Mouse (Mus musculus) forebrain, embryonic 13.5 days (tissue): ENCODE measurements at regions not wholly inside any gene's neighbourhood (a gene's known extent, or its start where the extent isn't known, plus 50 kb on each side); places are given as distances from the start of the nearest gene placed in this dataset.
A peak's percentile ranks its signal among the peaks of the same experiment; 100 is the strongest.
"Not testable (repeated sequence)": the region's sequence is repeated elsewhere in the genome, so short reads cannot be mapped to it uniquely, and the experiment has no call there.

Source experiments
- ATAC-seq: fragments of 200-750 bp; cut with Nextera tagmentation; 2 replicates; pipeline ENCODE4 v1.8.0; 2017
- H3K27ac ChIP-seq: fragments of 300-500 bp; sonication (generic); 2 replicates; pipeline ENCODE4 v1.5.1; 2015; ENCODE audit warnings: inconsistent platforms, mild to moderate bottlenecking, moderate library complexity
- H3K27me3 ChIP-seq: fragments of 300-500 bp; sonication (generic); 2 replicates; pipeline ENCODE4 v1.6.1; 2015; ENCODE audit warnings: mild to moderate bottlenecking, inconsistent platforms
- H3K36me3 ChIP-seq: fragments of 300-500 bp; sonication (generic); 2 replicates; pipeline ENCODE4 v1.6.1; 2015; ENCODE audit warnings: mild to moderate bottlenecking, inconsistent platforms; ENCODE audit not compliant: poor library complexity, severe bottlenecking
- H3K4me1 ChIP-seq: fragments of 300-500 bp; sonication (generic); 2 replicates; pipeline ENCODE4 v1.6.1; 2015; ENCODE audit warnings: inconsistent platforms
- H3K4me2 ChIP-seq: fragments of 300-500 bp; sonication (generic); 2 replicates; pipeline ENCODE4 v1.6.1; 2015; ENCODE audit warnings: inconsistent platforms, mild to moderate bottlenecking, moderate library complexity
- H3K4me3 ChIP-seq: fragments of 300-500 bp; sonication (generic); 2 replicates; pipeline ENCODE4 v1.5.1; 2015; ENCODE audit warnings: mild to moderate bottlenecking, inconsistent platforms
- H3K9ac ChIP-seq: fragments of 300-500 bp; sonication (generic); 2 replicates; pipeline ENCODE4 v1.6.1; 2015; ENCODE audit warnings: mild to moderate bottlenecking, inconsistent platforms
- H3K9me3 ChIP-seq: fragments of 300-500 bp; sonication (generic); replicated peaks from 2 replicates; pipeline ENCODE4 v1.6.1; 2016; ENCODE audit warnings: inconsistent platforms
- WGBS: fragments of 180-500 bp; shearing (Covaris S2); methylation state at CpG from one replicate; pipeline ENCODE4 v1.1.7; 2015; 5-methylcytosine and 5-hydroxymethylcytosine counted together

GRCm38 (mm10) chr11:40309646-40310045 lies 385.4 kb downstream of the Mat2b start:
- 0 out of 2 replicates have a peak, but pooled peaks have one; percentile 53 for ATAC-seq
- WGBS, result 23% methylated on average over 1 of the region's 1 CpGs
- H3K9ac ChIP-seq, result no peak overlapping the region
- H3K4me3 ChIP-seq, result no peak overlapping the region
- H3K27me3 ChIP-seq, result no peaks in the 10 kb centered on the region
- no peaks in the 10 kb centered on the region for H3K9me3 ChIP-seq
- no peak overlapping the region for H3K27ac ChIP-seq
- no peaks in the 10 kb centered on the region for H3K4me1 ChIP-seq
- H3K4me2 ChIP-seq, result no peak overlapping the region
- H3K36me3 ChIP-seq, result no peaks in the 10 kb centered on the region

GRCm38 (mm10) chr11:40302568-40302967 lies 392.4 kb downstream of the Mat2b start:
- Histone ChIP-seq H3K27me3 (no peaks in the 10 kb centered on the region), H3K9me3 (no peaks in the 10 kb centered on the region), H3K4me2 (no peak overlapping the region), H3K4me3 (no peak overlapping the region), H3K36me3 (no peaks in the 10 kb centered on the region), H3K27ac (no peak overlapping the region), H3K9ac (no peak overlapping the region), H3K4me1 (no peaks in the 10 kb centered on the region)
- WGBS, result 79% methylated on average over 2 of the region's 2 CpGs
- no peak for ATAC-seq

GRCm38 (mm10) chr11:40299987-40300386 lies 395.0 kb downstream of the Mat2b start:
- not testable (repeated sequence) for H3K27me3 ChIP-seq, ATAC-seq, H3K9ac ChIP-seq, H3K9me3 ChIP-seq, H3K27ac ChIP-seq, H3K4me2 ChIP-seq, H3K4me3 ChIP-seq, H3K4me1 ChIP-seq, H3K36me3 ChIP-seq
- 83% methylated on average over 10 of the region's 10 CpGs for WGBS

DNA sequence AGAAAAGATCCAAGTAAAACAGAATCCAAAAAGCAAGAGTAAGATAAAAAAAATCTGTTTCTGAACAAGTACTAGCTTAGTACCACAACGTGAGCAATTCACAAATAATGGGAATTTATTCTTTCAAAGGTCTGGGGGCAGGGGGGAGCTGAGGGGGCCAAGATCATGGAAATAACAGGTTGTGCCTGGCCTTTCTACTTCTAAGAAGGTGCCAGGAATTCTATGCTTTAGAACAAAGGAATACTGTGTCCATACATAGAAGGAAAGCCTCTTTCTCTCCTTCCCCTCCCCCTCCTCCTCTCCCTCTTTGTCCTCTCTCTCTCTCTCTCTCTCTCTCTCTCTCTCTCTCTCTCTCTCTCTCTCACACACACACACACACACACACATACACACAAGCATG lies 408.1 kb downstream of the Mat2b start:
- Histone ChIP-seq H3K9me3 (no peaks in the 10 kb centered on the region), H3K9ac (no peak overlapping the region), H3K36me3 (no peaks in the 10 kb centered on the region), H3K4me1 (0 out of 2 replicates have a peak, but pooled peaks cover 2% of the 10 kb centered on the region), H3K4me2 (no peak overlapping the region), H3K27me3 (no peaks in the 10 kb centered on the region), H3K27ac (no peak overlapping the region), H3K4me3 (no peak overlapping the region)
- WGBS, result 13% methylated on average over 1 of the region's 1 CpGs
- ATAC-seq, result no peak; the same call in 1 of the 2 replicates

DNA sequence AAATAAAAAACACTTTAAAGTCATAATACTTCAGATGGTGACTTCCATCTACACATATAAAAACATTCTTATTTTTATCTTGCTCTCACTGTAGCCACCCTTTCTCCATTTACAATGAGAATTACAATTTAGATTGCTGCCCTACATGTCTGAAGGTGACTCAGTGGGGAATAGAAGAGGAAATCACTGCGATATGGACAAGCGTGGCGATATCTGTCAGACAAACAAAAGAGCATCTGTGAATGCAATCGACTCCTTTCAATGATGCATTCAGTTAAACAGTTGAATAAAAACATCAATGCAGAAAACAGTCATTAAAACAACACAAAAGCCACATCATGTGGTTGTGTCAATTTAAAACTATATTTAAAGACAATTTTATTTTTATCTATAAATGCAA lies 408.6 kb downstream of the Mat2b start:
- Histone ChIP-seq H3K4me2 (no peak overlapping the region), H3K9ac (no peak overlapping the region), H3K9me3 (no peaks in the 10 kb centered on the region), H3K36me3 (no peaks in the 10 kb centered on the region), H3K4me3 (no peak overlapping the region), H3K4me1 (0 out of 2 replicates have a peak, but pooled peaks cover 2% of the 10 kb centered on the region), H3K27me3 (no peaks in the 10 kb centered on the region), H3K27ac (no peak overlapping the region)
- WGBS, result 32% methylated on average over 4 of the region's 4 CpGs
- ATAC-seq, result no peak

- Histone ChIP-seq H3K4me2 (no peak overlapping the region), H3K4me3 (no peak overlapping the region), H3K27ac (no peak overlapping the region), H3K27me3 (no peaks in the 10 kb centered on the region), H3K4me1 (no peaks in the 10 kb centered on the region), H3K9ac (no peak overlapping the region), H3K9me3 (no peaks in the 10 kb centered on the region), H3K36me3 (no peaks in the 10 kb centered on the region)
- 30% methylated on average over 1 of the region's 1 CpGs for WGBS
- no peak; the same call in 1 of the 2 replicates for ATAC-seq
These were observed 418.3 kb downstream of the Mat2b start for GRCm38 (mm10) chr11:40276737-40277136.

GRCm38 (mm10) chr11:40253123-40253522 lies 441.9 kb downstream of the Mat2b start:
- WGBS, result 85% methylated on average over 12 of the region's 12 CpGs
- no peak overlapping the region for H3K9ac ChIP-seq

DNA sequence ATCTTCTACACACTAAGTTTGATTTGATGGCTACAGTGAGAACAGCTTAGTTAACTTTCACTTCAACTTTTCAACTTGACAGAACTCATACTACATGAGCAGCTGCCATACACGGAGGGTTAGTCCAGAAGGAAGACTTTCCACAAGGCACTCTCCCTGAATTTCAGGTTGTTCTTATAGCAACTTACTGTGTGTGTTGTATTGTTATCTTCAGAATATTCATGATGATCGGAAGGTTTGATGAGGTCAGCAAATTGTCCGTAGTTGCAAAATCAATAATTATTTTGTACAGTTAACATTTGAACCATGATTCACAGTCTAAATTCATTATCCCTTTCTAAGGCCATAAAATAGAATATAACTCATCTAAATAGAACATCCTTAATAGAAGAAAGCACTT lies 442.6 kb downstream of the Mat2b start:
- no peaks in the 10 kb centered on the region for H3K27me3 ChIP-seq
- no peak overlapping the region for H3K27ac ChIP-seq
- no peak overlapping the region for H3K9ac ChIP-seq
- H3K36me3 ChIP-seq, result no peaks in the 10 kb centered on the region
- H3K4me3 ChIP-seq, result no peak overlapping the region
- H3K9me3 ChIP-seq, result no peaks in the 10 kb centered on the region
- no peak for ATAC-seq
- 95% methylated on average over 3 of the region's 3 CpGs for WGBS
- H3K4me1 ChIP-seq, result no peaks in the 10 kb centered on the region
- H3K4me2 ChIP-seq, result no peak overlapping the region

More at GRCm38 (mm10) chr11:40253123-40253522, 441.9 kb downstream of the Mat2b start:
- Histone ChIP-seq H3K27me3 (no peaks in the 10 kb centered on the region), H3K27ac (no peak overlapping the region), H3K4me1 (no peaks in the 10 kb centered on the region), H3K4me2 (no peak overlapping the region), H3K36me3 (no peaks in the 10 kb centered on the region), H3K9me3 (no peaks in the 10 kb centered on the region), H3K4me3 (no peak overlapping the region)
- ATAC-seq, result no peak

DNA sequence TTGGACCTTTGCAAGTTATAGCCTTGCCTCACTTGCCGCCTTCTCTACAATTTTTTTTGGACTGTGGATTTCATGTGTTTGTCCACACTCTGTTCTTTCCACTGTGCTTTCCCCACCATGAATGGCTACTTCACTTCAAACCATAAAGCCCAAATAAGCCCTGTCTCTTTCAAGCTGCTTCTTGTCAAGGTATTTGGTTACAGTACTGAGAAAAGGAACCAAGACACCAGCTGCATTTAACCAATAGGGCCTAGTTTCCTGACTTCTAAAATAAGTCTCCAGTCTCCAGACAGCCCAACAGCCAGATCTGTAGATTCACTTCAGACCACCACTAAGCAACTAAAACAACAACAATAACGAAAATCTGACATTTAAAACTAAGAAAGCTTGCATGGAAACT lies 443.9 kb downstream of the Mat2b start:
- H3K4me1 ChIP-seq, result no peaks in the 10 kb centered on the region
- H3K9me3 ChIP-seq, result no peaks in the 10 kb centered on the region
- no peak overlapping the region for H3K4me2 ChIP-seq
- no peak overlapping the region for H3K9ac ChIP-seq
- no peak for ATAC-seq
- WGBS, result 84% methylated on average over 2 of the region's 2 CpGs
- no peaks in the 10 kb centered on the region for H3K27me3 ChIP-seq
- H3K36me3 ChIP-seq, result no peaks in the 10 kb centered on the region
- no peak overlapping the region for H3K4me3 ChIP-seq
- H3K27ac ChIP-seq, result no peak overlapping the region

- Histone ChIP-seq H3K4me3 (no peak overlapping the region), H3K36me3 (no peaks in the 10 kb centered on the region), H3K27me3 (no peaks in the 10 kb centered on the region), H3K4me1 (no peaks in the 10 kb centered on the region), H3K4me2 (no peak overlapping the region), H3K9ac (no peak overlapping the region), H3K27ac (no peak overlapping the region), H3K9me3 (no peaks in the 10 kb centered on the region)
- ATAC-seq, result no peak
- WGBS, result 60% methylated on average over 8 of the region's 8 CpGs
These were observed 478.6 kb downstream of the Mat2b start for GRCm38 (mm10) chr11:40216391-40216790.
